Mouse (Mus musculus): ENCODE data around the gene Cfap298.

Cfap298 gene

DNA sequence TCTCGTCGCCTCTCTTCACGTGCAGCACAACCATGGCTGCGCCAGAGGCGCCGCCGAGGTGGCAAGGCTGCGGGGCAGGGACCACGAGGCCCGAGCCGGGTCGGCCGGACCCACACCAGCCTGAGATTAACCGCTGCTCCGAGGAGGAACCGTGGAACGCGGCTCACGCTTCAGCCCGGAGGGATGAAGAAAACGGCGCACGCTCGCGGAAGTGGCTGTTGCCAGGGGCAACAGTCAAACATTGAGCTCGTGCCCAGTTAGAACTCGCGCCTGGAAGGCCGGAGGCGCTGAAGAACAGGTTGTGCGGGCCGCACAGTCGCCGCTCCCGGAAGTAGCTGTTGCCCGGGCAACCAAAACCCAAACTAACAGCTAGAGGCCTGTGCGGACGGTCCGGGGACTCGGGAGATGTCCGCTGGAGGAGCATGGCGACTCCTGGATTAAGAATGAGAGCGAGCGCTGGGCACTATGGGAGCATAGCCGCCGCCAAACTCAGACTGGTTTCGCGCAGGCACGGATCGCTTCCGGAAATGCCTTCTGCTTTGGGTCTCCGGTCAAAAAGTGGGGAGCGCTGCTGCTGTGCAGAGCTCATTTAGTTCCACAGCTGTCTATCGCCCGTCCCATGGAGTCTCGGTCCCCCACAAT lies at the start of gene Cfap298:
Gene Cfap298, minus strand, starts transcription at position 428 of the 642 bp plus-strand sequence.
- peak; percentile 94 for DNase-seq (ENCODE audit: extremely low spot score)

DNA sequence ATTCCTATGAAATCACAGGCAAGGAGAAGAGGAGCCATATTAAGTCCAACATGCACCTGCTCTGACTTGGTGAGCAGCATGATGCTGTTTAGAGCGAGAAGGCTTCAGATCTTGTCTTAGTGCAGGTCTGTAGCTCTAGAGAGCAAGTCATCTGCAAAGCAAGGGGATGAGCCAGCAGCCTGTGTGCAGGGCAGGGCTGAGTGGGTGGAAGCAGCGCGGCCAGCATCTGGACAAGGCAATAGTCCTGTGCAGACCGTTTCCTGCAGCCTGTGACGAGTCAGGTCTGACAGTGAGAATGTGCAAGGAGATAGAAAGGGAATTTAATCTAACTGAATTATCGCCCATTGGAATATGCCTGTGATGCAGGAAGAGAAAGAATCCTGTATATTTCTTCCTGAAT lies 36.1 kb upstream of the Cfap298 start:
- no peak for DNase-seq (ENCODE audit: extremely low spot score)

DNA sequence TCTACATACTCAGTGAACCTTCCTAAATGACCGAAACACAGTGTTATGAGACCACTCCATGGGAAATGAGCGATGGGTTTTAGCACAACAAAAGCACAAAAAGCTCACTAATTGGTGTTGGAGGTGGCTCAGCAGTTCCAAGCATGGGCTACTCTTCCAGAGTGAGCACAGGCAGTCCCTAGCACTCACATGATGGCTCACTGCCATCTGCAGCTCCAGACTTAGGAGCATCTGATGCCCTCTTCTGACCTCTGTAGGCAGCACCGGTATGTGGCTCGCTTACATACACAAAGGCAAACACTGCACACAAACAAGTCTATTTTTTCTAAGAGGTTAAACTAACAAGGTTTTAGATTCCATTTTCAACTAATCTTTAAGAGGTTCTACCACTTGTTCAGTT lies 31.3 kb upstream of the Cfap298 start:
- DNase-seq (ENCODE audit: extremely low spot score) = no peak

GRCm38 (mm10) chr16:90964302-90964701 lies 29.4 kb upstream of the Cfap298 start:
- no peak for DNase-seq (ENCODE audit: extremely low spot score)

DNA sequence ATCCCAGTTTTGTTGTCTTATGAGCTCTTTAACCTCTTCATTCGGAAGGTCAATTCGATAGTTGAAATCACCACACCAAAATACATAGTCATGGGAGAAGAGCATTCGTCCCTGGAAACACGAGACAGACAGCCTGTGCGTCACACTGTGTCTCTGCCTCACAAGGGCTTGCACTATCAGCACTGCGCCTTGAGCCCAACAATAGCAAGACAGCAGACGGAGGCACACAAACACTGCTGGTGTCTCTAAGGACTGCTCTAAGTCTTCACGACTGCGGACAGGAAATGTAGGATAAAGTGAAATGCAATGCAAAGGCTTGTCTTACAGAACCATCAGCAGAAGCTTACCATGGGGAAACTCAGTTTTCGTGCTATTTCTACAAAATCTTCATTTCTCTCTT lies 29.0 kb upstream of the Cfap298 start:
- DNase-seq (ENCODE audit: extremely low spot score) = no peak

GRCm38 (mm10) chr16:90963231-90963630 lies 28.3 kb upstream of the Cfap298 start:
- DNase-seq (ENCODE audit: extremely low spot score) = no peak

- DNase-seq (ENCODE audit: extremely low spot score) = no peak
Measured at GRCm38 (mm10) chr16:90958301-90959085, 23.6 kb upstream of the Cfap298 start.

DNA sequence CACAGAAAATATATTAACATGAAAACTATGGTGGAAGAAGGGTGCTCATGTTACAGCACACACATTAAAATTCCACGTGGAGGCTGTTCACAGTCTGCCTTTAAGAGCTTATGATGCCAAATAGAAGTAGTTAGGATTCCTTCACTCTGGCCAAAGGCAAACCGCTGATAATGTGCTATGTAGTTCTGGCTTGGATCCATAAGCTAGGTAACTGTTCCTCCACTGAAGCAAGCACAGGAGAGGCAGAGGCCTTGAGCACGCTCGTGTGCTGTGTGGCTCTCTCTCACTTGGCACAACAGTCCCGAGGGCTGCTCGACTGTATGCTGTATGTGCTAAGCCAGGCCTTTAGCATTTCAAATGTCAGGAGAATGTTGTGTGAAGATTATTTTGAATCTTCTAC lies 20.6 kb upstream of the Cfap298 start:
- no peak for DNase-seq (ENCODE audit: extremely low spot score)

DNA sequence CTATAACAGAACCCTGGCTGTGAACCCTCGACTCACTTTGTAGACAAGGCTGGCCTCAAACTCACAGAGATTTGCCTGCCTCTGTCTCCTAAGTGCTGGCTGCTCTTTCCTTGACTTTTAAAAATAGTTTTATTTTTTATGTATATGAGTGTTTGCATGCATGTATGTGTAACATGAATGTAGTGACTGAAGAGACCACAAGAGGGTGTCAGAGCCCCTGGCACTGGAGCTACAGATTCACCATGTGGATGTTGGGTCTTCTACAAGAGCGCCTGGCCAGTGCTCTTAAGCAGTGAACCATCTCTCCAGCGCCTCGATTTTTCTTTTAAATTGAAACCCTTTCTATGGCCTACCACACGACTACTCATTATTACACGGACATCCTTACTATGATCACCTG lies 18.9 kb upstream of the Cfap298 start:
- no peak for DNase-seq (ENCODE audit: extremely low spot score)

DNA sequence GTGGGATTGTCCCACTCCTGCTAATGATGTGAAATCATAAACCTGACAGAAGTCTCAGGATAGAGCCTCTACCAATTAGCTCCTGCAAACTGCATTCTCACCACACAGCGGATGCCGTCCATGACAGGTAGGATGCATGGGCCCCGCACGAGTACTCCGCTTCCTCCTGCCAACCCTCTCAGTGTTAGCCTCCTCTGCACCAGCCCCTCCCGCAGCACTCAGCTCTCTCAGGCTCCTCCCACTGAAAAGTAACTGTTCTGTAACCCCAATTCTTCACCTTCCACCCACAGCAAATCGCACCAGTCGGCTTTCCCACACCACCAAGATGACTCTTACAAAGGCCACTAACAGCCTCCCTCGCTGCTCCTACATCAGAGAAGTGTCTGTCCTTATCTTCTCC lies 18.2 kb upstream of the Cfap298 start:
- no peak for DNase-seq (ENCODE audit: extremely low spot score)

- DNase-seq (ENCODE audit: extremely low spot score) = no peak
Measured at GRCm38 (mm10) chr16:90950354-90950963, 15.5 kb upstream of the Cfap298 start.

DNA sequence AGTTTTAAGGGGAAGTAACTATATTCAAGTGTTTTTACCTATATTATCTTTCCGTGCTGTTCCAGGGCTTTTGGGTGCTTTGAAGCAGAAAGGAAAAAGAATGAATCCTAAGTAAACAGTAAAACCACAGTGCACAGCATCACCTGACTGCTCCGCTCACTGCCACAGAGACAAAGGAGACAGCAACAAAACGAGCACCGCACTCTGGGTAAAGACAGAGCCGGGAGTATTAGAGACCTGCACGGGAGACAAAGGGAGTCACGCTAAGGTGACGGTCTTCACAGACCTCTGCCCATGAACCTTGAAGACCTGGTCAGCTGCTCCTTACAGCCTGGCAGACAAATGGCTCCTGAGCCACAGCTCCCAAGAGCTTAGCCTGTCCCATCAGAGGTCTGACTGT lies 12.1 kb upstream of the Cfap298 start:
- DNase-seq (ENCODE audit: extremely low spot score) = no peak

DNA sequence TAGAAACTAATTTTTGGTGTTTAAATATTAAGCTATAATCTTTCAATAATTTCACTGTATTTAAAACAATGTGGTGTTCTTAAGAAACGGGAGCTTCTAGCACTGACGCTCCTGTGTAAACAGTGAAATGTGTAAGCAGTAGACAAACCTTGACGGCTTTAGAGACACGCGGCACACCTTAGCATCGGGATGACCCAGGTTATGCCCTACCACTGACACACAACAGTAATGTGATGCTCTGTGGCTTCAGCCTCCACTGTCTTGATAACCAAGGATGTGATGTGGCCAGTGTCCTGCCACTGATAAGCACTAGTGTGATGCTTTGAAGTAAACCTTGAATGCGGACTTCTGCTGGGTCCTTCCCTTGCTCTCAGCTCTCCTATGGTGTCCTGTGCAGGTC lies 6.3 kb upstream of the Cfap298 start:
- DNase-seq (ENCODE audit: extremely low spot score) = no peak

GRCm38 (mm10) chr16:90934193-90934686 lies 674 bp downstream of the Cfap298 start:
- DNase-seq (ENCODE audit: extremely low spot score) = no peak

- DNase-seq (ENCODE audit: extremely low spot score) = no peak
Measured at GRCm38 (mm10) chr16:90933534-90934176, 1.3 kb downstream of the Cfap298 start.

GRCm38 (mm10) chr16:90927446-90927845 lies 7.5 kb downstream of the Cfap298 start:
- DNase-seq (ENCODE audit: extremely low spot score) = no peak

- DNase-seq (ENCODE audit: extremely low spot score) = peak; percentile 59
Measured at GRCm38 (mm10) chr16:90925461-90925860, 9.5 kb downstream of the Cfap298 start.

- no peak for DNase-seq (ENCODE audit: extremely low spot score)
Measured at GRCm38 (mm10) chr16:90924606-90925370, 10.1 kb downstream of the Cfap298 start.

GRCm38 (mm10) chr16:90921471-90922159 lies 13.3 kb downstream of the Cfap298 start:
- DNase-seq (ENCODE audit: extremely low spot score) = peak; percentile 32

GRCm38 (mm10) chr16:90917156-90917555 lies 17.8 kb downstream of the Cfap298 start:
- no peak for DNase-seq (ENCODE audit: extremely low spot score)

GRCm38 (mm10) chr16:90916040-90916481 lies 18.9 kb downstream of the Cfap298 start:
- peak; percentile 37 for DNase-seq (ENCODE audit: extremely low spot score)

Measured in embryo, embryonic 9.5 days (tissue).